Mouse (Mus musculus) monocyte, adult 5-6 weeks (primary cell): Measurements from ENCODE around the gene Pitpna. TPM values are rescaled to one million over a fixed set of nuclear protein-coding genes. Genes with fewer than 3 reads are reported as not detected.
"Not testable (repeated sequence)": the region's sequence is repeated elsewhere in the genome, so short reads cannot be mapped to it uniquely, and the experiment has no call there.

ENCODE experiments used
- ATAC-seq: fragments of 153-309, 156-312 bp; replicated peaks from 2 replicates; pipeline ENCODE4 v1.8.0; 2017; ENCODE audit warnings: mild to moderate bottlenecking; ENCODE audit not compliant: low TSS enrichment, insufficient number of reproducible peaks, severe bottlenecking, poor library complexity, low FRiP score
- total RNA-seq: library from RNA; stranded (forward); fragments of 200-1000, 200-491, 200-594 nt; gene quantifications from 3 replicates; pipeline ENCODE4 v1.2.3, GENCODE M21; 2017

Gene Pitpna
- total RNA-seq, 1 experiment from 2014 or later = 174 TPM

DNA sequence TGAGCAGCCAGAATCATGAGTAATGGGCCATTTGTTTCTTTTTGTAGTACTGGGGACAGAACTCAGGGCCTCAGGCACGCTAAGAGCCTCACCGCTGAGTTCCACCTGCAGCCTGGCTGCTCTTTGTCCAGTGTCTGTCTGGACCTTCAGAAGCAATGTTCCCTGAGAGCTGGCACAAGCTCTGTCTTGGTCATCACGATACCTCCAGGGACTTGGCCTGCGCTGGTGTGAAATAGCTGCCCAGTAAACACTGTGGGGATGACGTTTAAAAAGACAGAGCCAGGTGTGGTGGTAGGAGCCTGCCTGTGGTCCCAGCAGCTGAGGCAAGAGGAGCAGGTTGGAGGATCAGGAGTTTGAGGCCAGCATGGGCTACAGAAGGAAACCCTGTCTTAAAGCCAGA is 9.3 kb upstream of the Pitpna start:
- no peak for ATAC-seq

GRCm38 (mm10) chr11:75581495-75582149 is 6.3 kb upstream of the Pitpna start:
- no peak for ATAC-seq

GRCm38 (mm10) chr11:75583521-75583920 is 4.4 kb upstream of the Pitpna start:
- ATAC-seq = no peak

DNA sequence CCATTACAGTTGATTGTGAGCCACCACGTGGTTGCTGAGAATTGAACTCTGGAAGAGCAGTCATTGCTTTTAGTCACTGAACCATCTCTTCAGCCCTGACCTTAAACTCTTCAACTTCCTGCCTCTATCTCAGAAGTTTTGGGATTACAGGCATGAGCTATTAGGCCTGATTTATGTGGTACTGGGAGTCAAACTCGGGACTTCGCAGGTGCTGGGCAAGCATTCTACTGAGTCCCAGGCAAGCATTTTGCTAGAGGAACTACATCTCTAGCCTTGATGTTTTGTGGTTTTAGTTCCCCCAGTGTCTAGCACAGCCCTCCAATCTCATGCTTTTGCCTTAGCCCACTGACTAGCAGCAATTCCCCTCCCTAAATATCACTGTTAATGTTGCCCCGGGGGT is 2.8 kb upstream of the Pitpna start:
- no peak for ATAC-seq

DNA sequence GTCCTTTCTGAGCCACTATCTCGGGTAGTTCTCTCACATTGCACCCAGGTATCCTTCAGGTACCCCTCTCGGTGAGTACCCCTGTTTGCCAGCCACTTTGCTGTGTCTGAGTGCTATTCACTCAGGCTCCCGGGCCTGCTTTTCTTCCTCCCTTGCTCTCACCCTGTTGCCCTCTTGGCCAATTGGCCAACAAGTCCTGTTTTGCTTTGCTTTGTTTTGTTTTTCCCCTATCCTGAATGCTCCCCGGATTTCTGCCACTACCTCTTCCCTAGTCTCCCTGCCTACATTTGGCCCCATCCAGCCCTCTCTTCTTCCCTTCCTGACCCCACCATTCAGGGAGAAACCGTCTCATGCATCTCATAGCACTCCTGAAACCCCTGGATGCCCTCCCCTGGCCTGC is 1.9 kb upstream of the Pitpna start:
- no peak for ATAC-seq

- ATAC-seq = no peak
These were observed 934 bp upstream of the Pitpna start for GRCm38 (mm10) chr11:75586963-75587362.

- peak; percentile 10; the same call in 1 of the 2 replicates for ATAC-seq
These were observed 516 bp downstream of the Pitpna start for GRCm38 (mm10) chr11:75588285-75588941.

DNA sequence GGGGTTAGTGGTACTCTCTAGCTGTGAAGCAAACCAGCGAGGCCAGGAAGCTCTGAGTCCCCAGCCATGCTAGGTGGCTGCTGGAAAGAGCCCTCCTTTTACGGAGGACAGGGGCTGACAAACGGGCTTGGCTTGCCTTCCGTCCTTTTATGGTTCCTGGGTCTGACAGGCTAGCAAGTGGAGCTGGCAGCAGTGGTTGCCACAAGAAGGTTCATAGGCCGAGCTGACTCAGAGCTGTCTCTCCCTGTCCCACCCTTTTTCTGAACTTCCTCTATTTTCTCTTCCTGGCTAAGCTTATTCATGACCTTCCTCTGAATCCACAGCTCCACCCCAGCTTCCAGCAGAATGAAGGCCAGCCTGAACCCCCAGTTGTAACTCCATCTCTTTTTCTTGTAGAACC is 4.7 kb downstream of the Pitpna start:
- ATAC-seq = peak; percentile 48

- peak; percentile 73 for ATAC-seq
These were observed 6.5 kb downstream of the Pitpna start for GRCm38 (mm10) chr11:75594431-75594830.

DNA sequence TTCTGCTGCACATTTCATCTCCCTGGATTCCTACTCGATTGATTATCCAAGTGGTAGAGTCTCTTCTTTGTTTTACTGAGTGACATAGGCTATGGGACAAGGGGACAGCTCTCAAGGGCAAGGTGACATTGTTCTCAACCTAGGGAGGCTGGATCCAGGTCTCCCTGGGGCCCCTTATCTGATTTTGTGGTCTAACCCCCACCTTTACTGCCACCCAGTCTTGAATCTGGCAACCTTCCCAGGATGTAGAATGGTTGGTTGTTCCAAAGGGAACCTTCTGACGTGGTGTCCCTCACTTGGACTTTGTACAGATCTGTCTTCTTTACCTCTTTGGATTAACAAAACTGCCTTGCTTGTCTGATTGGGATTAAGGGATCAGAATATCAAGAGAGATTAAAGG is 7.5 kb downstream of the Pitpna start:
- ATAC-seq = no peak

DNA sequence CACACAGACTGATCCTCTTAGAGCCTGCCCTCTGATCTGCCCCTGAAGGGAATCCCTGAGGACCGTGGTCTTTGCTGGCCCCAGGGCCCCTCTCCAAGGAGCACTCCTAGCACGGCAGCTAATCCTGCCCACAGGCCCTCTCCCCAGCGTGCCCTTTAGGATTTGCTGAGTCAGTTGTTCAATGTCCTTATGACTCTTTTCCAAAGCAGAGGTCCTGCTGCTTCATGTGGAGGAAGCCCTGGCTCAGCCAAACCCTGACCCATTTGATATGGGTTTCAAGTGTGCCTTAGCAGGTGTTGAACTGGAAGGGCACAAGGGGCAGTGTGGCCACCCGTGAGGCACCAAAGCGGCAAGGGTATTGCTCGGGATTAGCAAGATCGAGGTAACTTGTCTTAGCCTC is 7.9 kb downstream of the Pitpna start:
- no peak for ATAC-seq

GRCm38 (mm10) chr11:75596726-75597255 is 8.9 kb downstream of the Pitpna start:
- no peak for ATAC-seq

DNA sequence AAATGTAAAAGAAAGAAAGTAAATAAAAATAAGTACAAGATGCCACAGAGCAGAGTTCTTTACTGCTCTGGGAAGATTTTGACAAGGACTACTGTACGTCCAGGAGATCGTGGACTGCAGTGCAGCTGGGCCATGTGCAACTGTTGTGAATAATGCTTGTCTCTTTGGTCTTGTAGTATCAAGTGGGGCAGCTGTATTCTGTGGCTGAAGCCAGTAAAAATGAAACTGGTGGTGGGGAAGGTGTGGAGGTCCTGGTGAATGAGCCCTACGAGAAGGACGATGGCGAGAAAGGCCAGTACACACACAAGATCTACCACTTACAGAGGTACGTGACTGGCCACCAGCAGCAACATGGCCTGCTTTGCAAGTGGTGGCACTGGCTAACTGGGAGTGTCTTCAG is 10.1 kb downstream of the Pitpna start:
- no peak for ATAC-seq

GRCm38 (mm10) chr11:75599802-75600201 is 11.9 kb downstream of the Pitpna start:
- ATAC-seq = not testable (repeated sequence)

DNA sequence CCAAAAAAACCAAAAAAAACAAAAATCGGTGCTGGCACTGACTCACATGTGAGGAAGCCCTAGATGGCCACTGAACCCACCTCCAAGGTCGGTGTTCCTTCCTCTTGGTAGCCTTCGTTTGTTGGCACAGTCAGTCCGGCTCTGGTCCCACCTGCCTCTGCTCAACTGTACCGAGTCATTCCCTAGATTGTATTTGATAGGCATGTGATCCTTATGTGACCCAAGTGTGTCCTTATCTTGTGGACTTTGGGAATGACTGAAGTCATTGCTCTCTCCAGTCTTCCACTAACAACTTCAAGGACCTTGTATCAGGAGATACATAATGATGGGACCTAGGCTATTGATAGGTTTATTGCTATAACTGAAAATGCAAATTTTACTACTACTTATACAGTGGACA is 16.9 kb downstream of the Pitpna start:
- no peak for ATAC-seq

- ATAC-seq = no peak
These were observed 17.4 kb downstream of the Pitpna start for GRCm38 (mm10) chr11:75605318-75605717.

DNA sequence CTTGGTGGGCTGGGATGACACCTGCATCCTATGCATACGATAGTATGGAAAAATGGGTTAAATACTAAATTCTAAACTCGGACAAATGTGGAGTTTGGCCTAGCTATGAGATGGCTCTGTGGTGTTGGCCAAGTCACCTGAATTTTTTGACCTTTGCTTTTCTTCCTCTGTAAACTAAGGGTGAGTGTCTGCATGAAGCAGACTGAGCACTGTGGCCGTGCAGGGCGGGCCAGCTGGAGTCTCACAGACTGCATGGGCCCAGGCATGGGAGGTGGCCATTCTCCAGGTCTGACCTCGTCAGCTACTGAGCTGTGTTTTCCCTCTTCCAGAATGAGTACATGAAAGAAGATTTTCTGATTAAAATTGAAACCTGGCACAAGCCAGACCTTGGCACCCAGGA is 20.9 kb downstream of the Pitpna start:
- no peak for ATAC-seq

- no peak for ATAC-seq
These were observed 22.1 kb downstream of the Pitpna start for GRCm38 (mm10) chr11:75610021-75610420.

DNA sequence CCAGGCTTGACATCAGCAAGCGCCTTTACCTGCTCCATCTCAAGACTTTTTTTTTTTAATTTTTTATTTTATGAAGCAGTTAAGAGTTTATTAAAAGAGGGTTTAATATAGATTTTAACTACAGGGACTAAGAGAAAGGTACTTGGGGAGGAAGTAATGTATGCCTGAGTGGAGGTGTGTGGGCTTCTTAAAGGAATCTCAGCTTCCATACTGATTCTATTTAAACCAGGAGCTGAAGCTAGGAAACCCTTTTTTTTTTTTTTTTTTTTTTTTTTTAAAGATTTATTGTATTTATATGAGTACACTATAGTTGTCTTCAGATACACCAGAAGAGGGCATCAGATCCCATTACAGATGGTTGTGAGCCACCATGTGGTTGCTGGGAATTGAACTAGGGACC is 26.9 kb downstream of the Pitpna start:
- ATAC-seq = no peak

GRCm38 (mm10) chr11:75615556-75615955 is 27.7 kb downstream of the Pitpna start:
- ATAC-seq = no peak
